Mouse (Mus musculus) embryo, embryonic 10 days (tissue): ENCODE results near the gene Rab38.

Experiments
- DNase-seq: peaks from one replicate; pipeline ENCODE4 v3.0.0-alpha.2; 2015; ENCODE audit warnings: low spot score

Rab38 gene

DNA sequence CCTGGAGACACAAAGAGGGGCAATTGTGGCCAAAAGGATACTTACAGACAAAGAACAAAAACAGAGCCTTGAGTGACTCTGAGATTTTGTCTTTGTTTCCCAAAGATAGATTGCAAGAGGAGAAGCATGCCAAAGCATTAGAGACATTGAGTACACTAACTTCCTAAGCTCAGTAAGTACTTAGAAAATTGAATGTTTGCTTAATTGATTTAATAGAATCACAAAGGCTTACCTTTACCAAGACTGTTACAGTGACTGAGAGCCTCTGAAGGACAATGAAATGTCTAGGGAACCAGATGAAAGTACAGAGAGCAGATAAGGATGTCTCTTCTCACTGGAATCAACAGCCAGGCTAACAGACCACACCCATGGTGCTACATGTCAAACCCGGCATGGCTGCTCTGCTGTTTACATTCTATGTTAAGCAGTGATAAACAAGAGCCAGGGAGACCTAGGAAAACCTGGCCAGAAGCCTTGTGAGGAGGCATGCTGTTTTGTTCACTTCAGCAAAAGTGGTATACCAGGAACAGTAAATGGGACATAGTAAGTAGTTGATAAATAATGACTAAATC lies 97.1 kb downstream of the Rab38 start:
- DNase-seq: no peak

DNA sequence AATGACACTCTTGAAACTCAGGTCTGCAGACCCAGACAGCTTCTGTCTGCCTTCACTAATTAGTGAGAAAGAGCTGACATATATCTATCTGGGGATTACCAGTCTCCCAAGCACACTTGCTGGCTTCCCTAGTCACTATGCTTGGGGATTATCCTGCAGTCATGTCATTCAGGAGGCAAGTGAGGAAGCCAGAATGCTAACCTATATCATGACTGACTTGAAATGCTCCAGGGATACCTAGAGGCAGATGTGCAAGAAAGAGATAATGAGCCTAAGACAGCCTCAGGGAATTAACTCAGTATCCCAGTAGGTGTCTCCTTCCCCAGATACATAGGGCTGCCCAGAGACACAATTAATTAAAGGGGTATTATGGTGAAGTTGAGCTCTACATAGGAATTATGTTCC lies 106.1 kb downstream of the Rab38 start:
- DNase-seq: no peak

DNA sequence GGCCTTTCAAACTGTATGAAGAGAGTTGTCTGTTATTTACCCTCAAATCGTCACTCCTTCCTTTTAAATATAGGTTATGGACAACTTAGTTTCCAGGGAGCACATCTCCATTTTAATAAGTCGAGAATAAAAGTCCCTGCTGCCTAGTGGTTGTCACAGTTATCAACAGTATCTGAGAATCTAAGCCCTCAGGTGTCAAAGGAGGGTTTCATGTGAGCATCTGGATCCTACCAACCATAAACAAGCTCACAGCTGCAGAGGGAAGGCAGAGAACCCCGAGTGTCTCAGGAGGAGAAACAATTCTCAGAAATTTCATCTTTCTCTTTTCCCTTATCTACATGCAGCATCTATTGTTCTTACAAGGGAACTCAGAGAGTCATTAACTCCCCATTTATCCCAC lies 106.7 kb downstream of the Rab38 start:
- DNase-seq: no peak
